Mouse (Mus musculus) cerebellum, postnatal 36 days (tissue): ENCODE measurements around the gene Fos.

Experiments used
- DNase-seq, 2 experiments: peaks; one replicate each; pipeline ENCODE4 v3.0.0; 2021 to 2022; ENCODE audit warnings: mixed read lengths in 2 of 2

Fos gene

DNA sequence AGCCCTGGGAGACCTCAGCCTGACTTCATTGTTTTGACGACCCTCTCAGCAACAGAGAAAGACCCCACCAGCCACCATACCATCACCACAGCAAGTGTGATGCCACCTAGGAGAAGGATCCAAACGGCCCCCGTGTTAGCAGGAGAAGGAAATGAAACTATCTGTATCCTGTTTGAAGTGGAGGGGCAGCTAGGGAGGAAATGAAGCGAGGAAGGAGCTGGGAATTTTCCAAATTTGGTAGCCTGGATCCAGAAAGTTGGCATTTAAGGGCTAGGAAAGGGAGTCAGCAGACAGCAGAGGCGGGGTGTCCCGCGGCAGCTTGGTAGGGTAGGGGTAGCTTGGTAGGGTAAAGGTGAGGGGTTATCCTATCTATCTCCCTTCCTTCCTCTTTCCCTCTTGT, 10.9 kb upstream of the Fos start:
- DNase-seq, result no peak

- no peak for DNase-seq
Observed at GRCm38 (mm10) chr12:85464431-85464830, 9.3 kb upstream of the Fos start.

GRCm38 (mm10) chr12:85464902-85465301, 8.8 kb upstream of the Fos start:
- DNase-seq, result no peak

DNA sequence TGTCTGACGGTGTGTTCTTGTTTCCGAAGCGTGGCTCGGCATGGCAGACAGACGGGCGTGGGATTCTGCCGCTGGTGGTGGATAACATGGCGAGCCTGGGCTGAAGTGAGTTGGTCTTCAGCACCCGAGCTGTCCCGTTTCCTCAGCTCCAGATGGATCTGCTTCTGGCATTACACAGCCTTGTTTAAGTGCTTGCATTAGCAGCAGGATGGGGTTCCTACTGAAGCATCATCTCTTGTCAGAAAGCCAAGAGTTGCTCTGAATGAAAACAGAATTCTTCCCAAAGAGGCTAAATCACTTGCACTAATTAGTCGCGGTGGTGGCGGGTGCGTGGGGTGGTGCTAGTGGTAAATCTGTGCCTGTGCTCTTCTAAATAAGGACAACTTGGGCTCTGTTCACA, 5.8 kb upstream of the Fos start:
- no peak for DNase-seq

DNA sequence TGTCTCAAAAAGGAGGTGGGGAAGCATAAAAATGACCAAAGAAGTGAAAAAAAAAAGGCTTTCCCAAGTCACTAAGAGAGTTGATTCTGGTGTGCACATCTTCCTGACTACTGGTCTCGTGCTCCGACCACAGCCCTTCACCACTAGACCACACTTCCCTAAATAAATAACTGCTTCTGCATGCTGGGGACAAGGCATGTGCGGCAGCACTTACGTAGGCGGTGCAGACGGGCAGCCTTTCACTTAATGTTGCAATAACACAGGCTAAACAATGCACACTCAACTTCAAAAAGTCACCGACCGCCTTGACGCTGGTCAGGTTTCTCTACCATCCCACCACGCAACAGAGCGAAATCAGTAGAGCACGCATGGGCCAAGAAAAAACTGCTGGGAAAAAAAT, 5.0 kb upstream of the Fos start:
- DNase-seq, result no peak

DNA sequence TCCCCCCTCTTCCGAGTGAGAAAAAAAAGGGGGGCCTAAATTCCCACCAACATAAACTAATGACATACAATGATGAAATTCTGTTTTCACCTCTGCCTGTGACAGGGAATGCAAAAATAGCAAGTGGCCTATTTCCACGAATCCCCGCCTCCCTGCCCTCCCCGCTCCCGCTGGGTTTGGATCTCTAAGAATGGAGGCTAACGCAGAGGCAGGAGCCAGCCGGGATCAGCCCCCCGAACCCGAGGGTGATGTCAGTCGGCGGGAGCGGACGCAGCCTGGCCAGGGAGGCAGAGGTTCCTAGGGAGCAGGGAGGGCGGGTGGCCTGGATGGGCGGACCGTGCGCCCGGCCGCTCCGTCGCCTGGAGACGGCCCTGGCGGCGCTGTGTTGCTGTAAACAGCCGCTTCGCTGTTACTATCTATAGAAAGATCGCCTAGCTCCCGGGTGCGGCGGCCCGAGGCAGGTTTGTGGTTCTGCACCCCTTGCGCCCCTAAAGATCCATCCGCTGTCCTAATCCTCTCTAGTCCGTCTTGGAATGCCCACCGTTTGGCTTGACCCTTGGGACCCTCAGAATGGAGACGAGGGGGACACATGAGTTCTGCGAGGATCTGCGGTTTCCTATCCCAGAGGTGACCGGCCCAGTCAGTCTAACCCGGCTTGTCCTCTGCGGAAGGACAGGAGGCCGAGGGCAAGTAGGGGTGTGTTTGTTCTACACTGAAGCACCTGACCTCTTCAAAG, 1.6 kb upstream of the Fos start:
- peak; percentile 66 to 67 for DNase-seq

DNA sequence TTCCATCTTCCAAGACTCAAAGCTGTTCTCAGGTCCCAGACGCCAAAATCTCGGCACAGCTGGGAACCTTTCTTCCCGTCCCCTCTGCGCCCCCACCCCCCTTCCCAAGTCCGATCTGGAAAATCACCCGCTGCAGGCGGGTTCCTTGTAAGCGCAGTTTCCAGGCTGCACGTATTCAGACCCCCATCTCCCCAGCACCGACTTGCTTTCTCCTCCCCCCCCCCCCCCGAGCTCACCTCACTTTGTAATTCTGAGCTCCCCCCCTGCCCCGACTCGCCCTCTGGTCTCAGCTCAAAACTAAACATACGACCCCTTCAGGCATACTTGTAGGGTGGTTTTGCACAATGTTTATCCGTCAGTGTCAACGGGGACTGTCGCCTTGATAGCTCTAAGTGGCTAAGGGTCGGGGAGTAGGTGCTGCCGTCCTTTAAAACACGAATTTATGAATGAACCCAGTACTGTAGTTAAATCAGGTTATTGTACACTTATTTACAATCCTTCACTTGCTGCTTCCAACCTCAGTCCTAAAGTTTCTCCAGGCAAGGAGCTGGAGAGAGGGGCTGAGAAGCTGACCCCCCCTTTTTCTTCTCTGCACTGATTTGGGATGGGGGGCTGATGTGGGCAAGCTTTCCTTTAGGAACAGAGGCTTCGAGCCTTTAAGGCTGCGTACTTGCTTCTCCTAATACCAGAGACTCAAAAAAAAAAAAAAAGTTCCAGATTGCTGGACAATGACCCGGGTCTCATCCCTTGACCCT, 857 bp upstream of the Fos start:
- peak in 1 of 2 experiments; percentile 20 for DNase-seq

DNA sequence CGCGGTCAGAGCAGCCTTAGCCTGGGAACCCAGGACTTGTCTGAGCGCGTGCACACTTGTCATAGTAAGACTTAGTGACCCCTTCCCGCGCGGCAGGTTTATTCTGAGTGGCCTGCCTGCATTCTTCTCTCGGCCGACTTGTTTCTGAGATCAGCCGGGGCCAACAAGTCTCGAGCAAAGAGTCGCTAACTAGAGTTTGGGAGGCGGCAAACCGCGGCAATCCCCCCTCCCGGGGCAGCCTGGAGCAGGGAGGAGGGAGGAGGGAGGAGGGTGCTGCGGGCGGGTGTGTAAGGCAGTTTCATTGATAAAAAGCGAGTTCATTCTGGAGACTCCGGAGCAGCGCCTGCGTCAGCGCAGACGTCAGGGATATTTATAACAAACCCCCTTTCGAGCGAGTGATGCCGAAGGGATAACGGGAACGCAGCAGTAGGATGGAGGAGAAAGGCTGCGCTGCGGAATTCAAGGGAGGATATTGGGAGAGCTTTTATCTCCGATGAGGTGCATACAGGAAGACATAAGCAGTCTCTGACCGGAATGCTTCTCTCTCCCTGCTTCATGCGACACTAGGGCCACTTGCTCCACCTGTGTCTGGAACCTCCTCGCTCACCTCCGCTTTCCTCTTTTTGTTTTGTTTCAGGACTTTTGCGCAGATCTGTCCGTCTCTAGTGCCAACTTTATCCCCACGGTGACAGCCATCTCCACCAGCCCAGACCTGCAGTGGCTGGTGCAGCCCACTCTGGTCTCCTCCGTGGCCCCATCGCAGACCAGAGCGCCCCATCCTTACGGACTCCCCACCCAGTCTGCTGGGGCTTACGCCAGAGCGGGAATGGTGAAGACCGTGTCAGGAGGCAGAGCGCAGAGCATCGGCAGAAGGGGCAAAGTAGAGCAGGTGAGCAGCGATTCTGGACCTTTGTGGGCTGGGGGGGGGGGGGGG, 875 bp downstream of the Fos start:
- DNase-seq, result peak; percentile 59 to 66

DNA sequence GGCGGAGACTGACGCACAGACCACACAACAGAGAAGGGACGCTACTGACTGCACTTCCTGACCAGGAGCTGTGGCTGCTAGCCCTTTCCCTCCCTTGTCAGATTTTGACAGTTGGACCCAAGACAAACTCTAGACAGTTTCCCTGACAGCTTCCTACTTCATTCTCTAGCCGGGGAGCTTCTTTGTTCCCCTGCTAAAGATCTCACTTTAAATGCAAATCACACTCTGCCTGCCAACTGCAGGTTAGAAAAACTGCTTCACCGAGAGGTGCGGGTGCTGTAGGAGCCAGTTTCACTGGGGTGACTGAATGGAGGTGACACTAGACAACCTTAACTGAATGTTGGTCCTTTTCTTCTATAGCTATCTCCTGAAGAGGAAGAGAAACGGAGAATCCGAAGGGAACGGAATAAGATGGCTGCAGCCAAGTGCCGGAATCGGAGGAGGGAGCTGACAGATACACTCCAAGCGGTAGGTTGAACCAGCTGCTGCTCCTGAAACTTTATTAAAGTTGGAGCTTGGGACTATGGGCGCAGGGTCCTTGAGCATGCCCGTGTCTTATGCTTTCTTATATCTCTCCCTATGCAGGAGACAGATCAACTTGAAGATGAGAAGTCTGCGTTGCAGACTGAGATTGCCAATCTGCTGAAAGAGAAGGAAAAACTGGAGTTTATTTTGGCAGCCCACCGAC, 1.7 kb downstream of the Fos start:
- no peak for DNase-seq

DNA sequence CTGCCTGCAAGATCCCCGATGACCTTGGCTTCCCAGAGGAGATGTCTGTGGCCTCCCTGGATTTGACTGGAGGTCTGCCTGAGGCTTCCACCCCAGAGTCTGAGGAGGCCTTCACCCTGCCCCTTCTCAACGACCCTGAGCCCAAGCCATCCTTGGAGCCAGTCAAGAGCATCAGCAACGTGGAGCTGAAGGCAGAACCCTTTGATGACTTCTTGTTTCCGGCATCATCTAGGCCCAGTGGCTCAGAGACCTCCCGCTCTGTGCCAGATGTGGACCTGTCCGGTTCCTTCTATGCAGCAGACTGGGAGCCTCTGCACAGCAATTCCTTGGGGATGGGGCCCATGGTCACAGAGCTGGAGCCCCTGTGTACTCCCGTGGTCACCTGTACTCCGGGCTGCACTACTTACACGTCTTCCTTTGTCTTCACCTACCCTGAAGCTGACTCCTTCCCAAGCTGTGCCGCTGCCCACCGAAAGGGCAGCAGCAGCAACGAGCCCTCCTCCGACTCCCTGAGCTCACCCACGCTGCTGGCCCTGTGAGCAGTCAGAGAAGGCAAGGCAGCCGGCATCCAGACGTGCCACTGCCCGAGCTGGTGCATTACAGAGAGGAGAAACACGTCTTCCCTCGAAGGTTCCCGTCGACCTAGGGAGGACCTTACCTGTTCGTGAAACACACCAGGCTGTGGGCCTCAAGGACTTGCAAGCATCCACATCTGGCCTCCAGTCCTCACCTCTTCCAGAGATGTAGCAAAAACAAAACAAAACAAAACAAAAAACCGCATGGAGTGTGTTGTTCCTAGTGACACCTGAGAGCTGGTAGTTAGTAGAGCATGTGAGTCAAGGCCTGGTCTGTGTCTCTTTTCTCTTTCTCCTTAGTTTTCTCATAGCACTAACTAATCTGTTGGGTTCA, 2.5 kb downstream of the Fos start:
- DNase-seq, result no peak

DNA sequence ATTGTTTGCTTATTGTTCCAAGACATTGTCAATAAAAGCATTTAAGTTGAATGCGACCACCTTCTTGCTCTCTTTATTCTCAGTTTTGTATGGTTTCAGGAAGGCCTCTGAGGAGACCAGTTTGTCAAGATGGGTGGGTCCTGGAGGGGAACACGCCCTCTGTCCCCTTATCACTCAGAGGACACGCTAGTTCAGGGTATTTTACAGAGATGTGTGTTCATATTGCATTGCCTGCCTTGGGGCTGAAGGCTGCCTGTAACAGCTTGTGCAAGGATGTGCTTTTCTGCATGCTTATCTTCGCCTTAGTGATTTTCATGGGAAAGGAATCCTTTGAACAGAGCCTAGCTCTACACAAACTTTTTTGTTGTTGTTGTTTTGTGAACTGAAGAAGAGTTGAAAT, 3.5 kb downstream of the Fos start:
- DNase-seq, result no peak

GRCm38 (mm10) chr12:85477804-85478203, 4.1 kb downstream of the Fos start:
- DNase-seq, result no peak

- DNase-seq, result no peak
Observed at GRCm38 (mm10) chr12:85478696-85479095, 5.0 kb downstream of the Fos start.

- DNase-seq, result no peak
Observed at GRCm38 (mm10) chr12:85479190-85479589, 5.5 kb downstream of the Fos start.

DNA sequence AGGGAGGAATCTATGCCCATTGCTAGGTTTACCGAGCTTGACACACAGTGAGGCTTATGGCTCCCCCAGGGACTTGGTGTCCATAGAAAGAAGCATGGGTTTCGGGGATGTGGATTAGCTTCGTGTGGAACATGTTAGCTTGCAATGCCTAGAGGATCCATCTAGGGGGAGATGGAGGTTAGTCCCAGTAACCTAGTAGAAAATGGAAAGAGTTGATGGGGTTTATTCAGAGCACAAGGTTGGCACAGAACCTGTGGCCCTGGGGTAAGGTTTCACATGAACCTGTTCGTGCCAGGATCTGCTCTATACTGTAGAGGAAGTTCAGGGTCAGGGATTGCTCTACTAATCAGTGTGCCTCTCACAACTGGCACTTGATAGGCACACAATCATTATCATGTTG, 9.5 kb downstream of the Fos start:
- no peak for DNase-seq

DNA sequence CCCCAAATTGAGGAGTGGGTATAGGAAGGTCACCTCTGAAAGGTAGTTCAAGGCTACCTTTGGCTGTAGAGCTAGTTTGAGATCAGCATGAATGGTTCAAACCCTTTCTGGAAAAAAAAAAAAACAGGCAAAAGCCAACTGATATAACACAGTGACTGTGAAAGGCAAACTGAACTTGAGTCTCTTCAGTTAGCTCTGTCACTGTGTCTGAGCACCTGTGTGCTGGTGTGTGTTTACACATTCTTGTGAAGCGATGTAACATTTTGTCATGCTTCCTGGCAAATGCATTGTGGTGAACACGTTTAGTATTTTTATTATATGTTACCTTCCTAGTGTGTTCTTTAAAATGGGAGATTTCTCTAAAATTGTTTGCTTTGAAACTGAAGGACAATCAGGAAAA, 11.0 kb downstream of the Fos start:
- no peak for DNase-seq

DNA sequence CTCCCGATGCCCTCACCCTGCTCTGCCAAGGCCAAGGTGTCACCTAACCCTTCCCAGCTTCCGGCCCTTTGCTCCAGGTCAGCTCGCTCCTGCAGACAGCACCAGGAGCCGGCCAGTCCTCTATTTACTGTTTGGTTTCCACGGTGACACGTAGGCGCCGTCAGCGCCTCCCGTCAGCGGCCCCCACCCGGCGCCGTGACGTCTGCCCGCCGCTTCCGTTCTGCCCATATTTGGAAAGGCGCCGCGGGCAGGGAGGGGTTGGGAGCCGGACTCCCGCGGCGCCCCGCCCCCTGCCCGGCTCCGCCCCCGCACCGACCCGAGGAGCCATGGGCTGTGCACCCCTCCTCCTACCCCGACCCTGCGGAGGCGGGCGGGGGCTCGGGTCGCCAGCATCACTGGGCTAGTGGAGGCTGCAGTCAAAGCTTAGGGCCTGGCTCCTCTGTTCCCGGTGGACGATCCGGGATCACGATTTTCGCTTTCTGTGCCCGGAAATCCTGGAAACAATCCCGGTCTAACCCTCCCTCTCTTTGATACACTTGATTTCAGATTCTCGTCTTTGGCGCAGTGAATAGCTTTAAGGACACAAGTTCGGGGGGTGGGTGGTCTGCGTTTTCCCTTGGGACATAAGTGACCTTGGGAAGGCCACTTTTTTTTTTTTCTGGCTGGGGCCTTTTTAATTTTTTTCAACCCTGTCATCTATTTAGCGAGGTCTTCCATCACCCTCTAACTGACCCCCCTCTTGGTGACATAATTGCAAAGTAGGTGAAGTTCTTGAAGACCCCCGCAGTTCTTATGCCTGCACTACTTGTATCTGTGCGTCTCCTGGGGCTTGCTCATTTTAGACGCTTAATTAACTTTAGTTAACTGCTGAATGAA, 12.4 kb downstream of the Fos start:
- peak; percentile 90 to 93 for DNase-seq

- peak; percentile 21 to 22 for DNase-seq
Observed at GRCm38 (mm10) chr12:85486766-85487069, 13.0 kb downstream of the Fos start.

DNA sequence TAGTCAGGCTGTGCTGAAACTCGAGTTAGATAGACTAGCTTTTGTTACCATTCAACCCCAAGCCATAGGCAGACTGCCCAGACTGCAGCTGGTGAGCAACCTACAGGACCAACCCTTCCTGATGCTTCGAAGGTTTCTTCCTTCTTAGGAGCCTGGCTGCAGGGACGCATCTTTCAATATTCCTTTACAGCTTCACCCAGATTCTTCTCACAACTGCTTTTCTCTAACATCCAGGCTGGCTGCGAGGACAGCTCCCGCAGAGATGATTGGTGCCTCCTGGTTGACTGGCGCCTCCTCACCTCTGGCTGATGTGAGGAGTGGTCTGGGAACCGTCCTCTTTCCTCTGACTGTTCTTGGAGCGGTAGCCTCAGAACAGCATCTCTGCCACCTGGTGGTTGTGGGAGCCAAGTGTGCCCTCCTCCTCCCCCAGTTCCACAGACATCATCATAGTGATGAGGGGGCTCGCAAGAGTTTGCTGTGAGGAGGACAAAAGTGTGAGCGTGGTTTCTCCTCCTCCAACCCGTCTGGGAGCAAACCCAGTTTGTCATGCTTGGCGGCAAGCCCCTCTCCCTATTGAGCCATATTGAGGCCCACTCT, 14.0 kb downstream of the Fos start:
- peak; percentile 62 to 70 for DNase-seq

DNA sequence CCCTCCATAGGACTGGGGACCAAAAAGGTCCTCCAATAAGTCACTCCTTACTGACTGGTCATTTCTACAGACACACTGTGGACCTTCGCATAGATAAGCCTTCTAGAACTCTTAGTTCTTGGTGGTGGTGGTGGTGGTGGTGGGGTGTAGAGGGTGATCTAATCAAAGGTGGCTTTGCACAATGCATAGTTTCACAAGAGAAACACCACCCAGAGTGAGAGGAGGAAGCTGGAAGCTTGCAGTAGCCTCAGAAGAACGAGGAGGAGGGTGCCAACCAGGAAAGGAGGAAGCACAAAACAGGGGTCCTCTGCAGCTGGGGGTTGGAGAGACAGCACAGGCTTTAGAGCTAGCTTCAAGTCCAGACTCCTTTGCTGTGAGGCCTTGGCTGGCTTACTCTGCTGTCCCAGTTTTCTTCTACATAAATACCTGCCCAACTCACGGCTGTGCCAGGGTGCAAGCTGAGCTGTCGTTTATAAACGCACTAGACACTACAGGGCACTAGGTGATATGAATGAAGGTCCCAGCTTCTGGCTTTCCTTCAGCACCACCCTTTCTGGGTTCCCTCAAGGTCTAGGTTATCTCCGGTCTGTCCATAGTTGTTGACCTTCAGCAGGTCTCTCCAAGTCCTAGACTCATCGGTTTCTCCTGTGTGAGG, 15.7 kb downstream of the Fos start:
- no peak for DNase-seq
